Mouse (Mus musculus) hindbrain, embryonic 12.5 days (tissue): ENCODE results near the gene Ddit4. TPM values are rescaled to one million over a fixed set of nuclear protein-coding genes. Genes with fewer than 3 reads are reported as not detected.

ENCODE experiments used
- ATAC-seq: fragments of 200-750 bp; cut with Nextera tagmentation; 2 replicates; pipeline ENCODE4 v1.8.0; 2017; ENCODE audit warnings: moderate TSS enrichment; ENCODE audit not compliant: low FRiP score
- H3K27ac ChIP-seq: fragments of 300-500 bp; sonication (generic); 2 replicates; pipeline ENCODE4 v1.5.1; 2016; ENCODE audit warnings: mild to moderate bottlenecking
- H3K27me3 ChIP-seq: fragments of 300-500 bp; sonication (generic); 2 replicates; pipeline ENCODE4 v1.6.1; 2016; ENCODE audit warnings: mild to moderate bottlenecking
- H3K36me3 ChIP-seq: fragments of 300-500 bp; sonication (generic); 2 replicates; pipeline ENCODE4 v1.6.1; 2016; ENCODE audit warnings: mild to moderate bottlenecking
- H3K4me1 ChIP-seq: fragments of 300-500 bp; sonication (generic); 2 replicates; pipeline ENCODE4 v1.6.1; 2016
- H3K4me2 ChIP-seq: fragments of 300-500 bp; sonication (generic); replicated peaks from 2 replicates; pipeline ENCODE4 v1.6.1; 2016; ENCODE audit warnings: mild to moderate bottlenecking
- H3K4me3 ChIP-seq: fragments of 300-500 bp; sonication (generic); 2 replicates; pipeline ENCODE4 v1.5.1; 2016; ENCODE audit warnings: mild to moderate bottlenecking
- H3K9ac ChIP-seq: fragments of 300-500 bp; sonication (generic); 2 replicates; pipeline ENCODE4 v1.6.1; 2016; ENCODE audit warnings: mild to moderate bottlenecking, moderate library complexity
- H3K9me3 ChIP-seq: fragments of 300-500 bp; sonication (generic); replicated peaks from 2 replicates; pipeline ENCODE4 v1.6.1; 2016; ENCODE audit warnings: mild to moderate bottlenecking
- WGBS: fragments of 180-500 bp; shearing (Covaris S2); methylation state at CpG from one replicate; pipeline ENCODE4 v1.1.7; 2016; 5-methylcytosine and 5-hydroxymethylcytosine counted together
- polyA plus RNA-seq: library from polyadenylated mRNA; unstranded; fragments of >200 nt; fragmentation: Nextera tagmentation; extraction: Ambion mirVana; gene quantifications from 2 replicates; pipeline ENCODE4 v1.2.1, GENCODE M21; 2016

Gene Ddit4
- polyA plus RNA-seq, 1 experiment from 2014 or later: 78.1 TPM

GRCm38 (mm10) chr10:59907695-59908299, 43.8 kb downstream of the Ddit4 start:
- Histone ChIP-seq H3K9me3 (no peaks in the 10 kb centered on the region), H3K9ac (peak overlapping the region; percentile 24; the same call in 1 of the 2 replicates), H3K4me3 (no peak overlapping the region), H3K4me1 (peaks cover 56% of the 10 kb centered on the region), H3K27ac (peak overlapping the region; percentile 62), H3K36me3 (no peaks in the 10 kb centered on the region), H3K4me2 (no peak overlapping the region), H3K27me3 (no peaks in the 10 kb centered on the region)
- 38% methylated on average over 7 of the region's 7 CpGs for WGBS
- ATAC-seq: peak; percentile 2; the same call in 1 of the 2 replicates

DNA sequence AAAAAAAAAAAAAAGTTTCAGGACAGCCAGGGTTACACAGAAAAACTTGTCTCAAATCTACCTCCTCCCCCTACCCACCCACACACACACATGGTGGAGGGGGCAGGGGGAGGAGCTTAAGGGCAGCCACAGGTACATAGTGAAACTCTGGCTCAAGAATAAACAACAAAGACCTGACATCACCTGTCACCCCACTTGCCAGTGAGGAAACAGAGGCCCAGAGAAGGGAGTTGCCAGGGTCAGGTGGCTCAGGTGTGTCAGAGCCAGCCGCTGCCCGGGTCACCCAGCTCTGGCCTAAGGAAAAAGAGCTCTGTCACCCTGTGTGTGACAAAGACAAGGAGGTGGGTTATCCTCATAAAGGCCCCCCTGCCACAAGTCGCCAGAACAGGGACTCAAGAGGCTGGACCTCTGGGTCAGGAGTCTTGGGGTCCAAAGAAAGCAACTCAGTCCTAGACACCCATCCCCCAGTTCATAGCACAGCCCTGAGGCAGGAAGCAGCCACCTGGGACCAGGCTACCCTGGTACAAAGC, 44.5 kb downstream of the Ddit4 start:
- Histone ChIP-seq H3K9me3 (no peaks in the 10 kb centered on the region), H3K27me3 (no peaks in the 10 kb centered on the region), H3K36me3 (no peaks in the 10 kb centered on the region), H3K4me1 (peaks cover 56% of the 10 kb centered on the region), H3K4me2 (no peak overlapping the region), H3K4me3 (no peak overlapping the region), H3K27ac (0 out of 2 replicates have a peak overlapping the region, but pooled peaks have one; percentile 40), H3K9ac (no peak overlapping the region; the same call in 1 of the 2 replicates)
- WGBS: 52% methylated on average over 3 of the region's 3 CpGs
- peak; percentile 15; the same call in 1 of the 2 replicates for ATAC-seq

- Histone ChIP-seq H3K4me3 (no peak overlapping the region), H3K9ac (0 out of 2 replicates have a peak overlapping the region, but pooled peaks have one; percentile 42), H3K27ac (peak overlapping the region; percentile 99), H3K4me1 (peaks cover 69% of the 10 kb centered on the region), H3K4me2 (no peak overlapping the region), H3K9me3 (no peaks in the 10 kb centered on the region), H3K27me3 (no peaks in the 10 kb centered on the region), H3K36me3 (no peaks in the 10 kb centered on the region)
- WGBS: 47% methylated on average over 7 of the region's 7 CpGs
- no peak for ATAC-seq
Observed at GRCm38 (mm10) chr10:59903170-59903569, 48.5 kb downstream of the Ddit4 start.

DNA sequence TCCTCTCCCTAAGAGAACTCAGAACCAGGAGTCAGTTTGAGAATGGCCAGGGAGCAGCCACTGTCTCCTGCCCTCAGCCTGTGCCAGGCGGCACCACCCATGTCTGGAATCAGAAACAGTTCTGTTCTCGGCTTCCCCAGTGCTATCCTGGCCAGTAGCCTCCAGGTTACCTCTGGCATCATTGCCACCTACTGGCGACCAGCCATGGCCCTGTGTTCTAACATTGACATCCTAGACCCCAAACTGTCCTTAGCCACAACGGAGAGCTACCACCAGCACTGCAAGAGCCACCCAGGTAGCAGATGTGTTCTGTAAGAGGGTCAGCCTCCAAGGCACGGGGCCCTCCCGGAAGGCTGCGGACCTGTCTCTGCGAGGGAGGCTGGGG, 49.0 kb downstream of the Ddit4 start:
- 62% methylated on average over 8 of the region's 8 CpGs for whole genome bisulfite sequencing
- peak overlapping the region; percentile 9; the same call in 1 of the 2 replicates for H3K9ac ChIP-seq
- no peak overlapping the region for H3K4me2 ChIP-seq
- H3K27ac ChIP-seq: peak overlapping the region; percentile 99
- H3K36me3 ChIP-seq: no peaks in the 10 kb centered on the region
- ATAC-seq: no peak
- no peak overlapping the region for H3K4me3 ChIP-seq
- peaks cover 69% of the 10 kb centered on the region for H3K4me1 ChIP-seq
- H3K9me3 ChIP-seq: no peaks in the 10 kb centered on the region
- H3K27me3 ChIP-seq: no peaks in the 10 kb centered on the region

- H3K36me3 ChIP-seq: no peaks in the 10 kb centered on the region
- H3K9ac ChIP-seq: 0 out of 2 replicates have a peak overlapping the region, but pooled peaks have one; percentile 9
- no peaks in the 10 kb centered on the region for H3K9me3 ChIP-seq
- H3K4me3 ChIP-seq: no peak overlapping the region
- peak overlapping the region; percentile 99 for H3K27ac ChIP-seq
- H3K4me2 ChIP-seq: no peak overlapping the region
- ATAC-seq: no peak
- H3K4me1 ChIP-seq: peaks cover 69% of the 10 kb centered on the region
- 67% methylated on average over 8 of the region's 8 CpGs for WGBS
- no peaks in the 10 kb centered on the region for H3K27me3 ChIP-seq
Observed at GRCm38 (mm10) chr10:59901986-59902605, 49.5 kb downstream of the Ddit4 start.

GRCm38 (mm10) chr10:59901463-59901862, 50.2 kb downstream of the Ddit4 start:
- Histone ChIP-seq H3K9me3 (no peaks in the 10 kb centered on the region), H3K36me3 (0 out of 2 replicates have a peak, but pooled peaks cover 1% of the 10 kb centered on the region), H3K4me1 (peaks cover 74% of the 10 kb centered on the region), H3K9ac (no peak overlapping the region), H3K27me3 (no peaks in the 10 kb centered on the region), H3K4me2 (no peak overlapping the region), H3K4me3 (no peak overlapping the region), H3K27ac (peak overlapping the region; percentile 99)
- ATAC-seq: no peak
- WGBS: 100% methylated on average over 1 of the region's 1 CpGs

DNA sequence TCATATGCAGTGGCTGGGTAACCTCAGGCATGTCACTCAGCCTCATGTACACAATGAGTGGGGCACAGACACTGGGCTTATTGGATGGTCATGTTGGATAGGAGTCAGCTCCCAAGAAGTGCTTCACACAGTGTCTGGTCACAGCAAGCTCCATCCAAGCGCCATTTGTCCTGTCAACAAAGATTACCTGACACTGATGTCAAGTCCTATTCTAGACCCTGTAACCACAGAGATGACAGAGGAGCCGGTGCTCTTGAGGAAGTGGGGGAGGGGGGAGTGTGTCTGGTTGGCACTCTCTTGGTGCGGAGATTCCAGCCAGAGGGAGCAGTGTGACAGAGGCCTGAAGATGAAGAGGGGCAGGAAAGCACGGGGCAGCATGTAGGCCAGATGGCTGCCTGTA, 50.7 kb downstream of the Ddit4 start:
- H3K27me3 ChIP-seq: no peaks in the 10 kb centered on the region
- H3K9me3 ChIP-seq: no peaks in the 10 kb centered on the region
- H3K27ac ChIP-seq: peak overlapping the region; percentile 99
- H3K4me3 ChIP-seq: no peak overlapping the region
- no peak overlapping the region for H3K4me2 ChIP-seq
- H3K4me1 ChIP-seq: peaks cover 78% of the 10 kb centered on the region
- no peak overlapping the region for H3K9ac ChIP-seq
- ATAC-seq: no peak
- peaks cover 6% of the 10 kb centered on the region; the same call in 1 of the 2 replicates for H3K36me3 ChIP-seq
- WGBS: 43% methylated on average over 4 of the region's 4 CpGs

GRCm38 (mm10) chr10:59900174-59900435, 51.5 kb downstream of the Ddit4 start:
- H3K9ac ChIP-seq: no peak overlapping the region
- H3K4me3 ChIP-seq: no peak overlapping the region
- H3K4me1 ChIP-seq: peaks cover 82% of the 10 kb centered on the region

More at GRCm38 (mm10) chr10:59900174-59900435, 51.5 kb downstream of the Ddit4 start:
- Histone ChIP-seq H3K9me3 (no peaks in the 10 kb centered on the region), H3K36me3 (peaks cover 14% of the 10 kb centered on the region), H3K27ac (peak overlapping the region; percentile 99), H3K27me3 (no peaks in the 10 kb centered on the region), H3K4me2 (peak overlapping the region; percentile 32)
- ATAC-seq: no peak
- 26% methylated on average over 4 of the region's 4 CpGs for WGBS

Other genes with a start within 250 kb of the Ddit4 start
- gene Micu1, start 249.4 kb downstream of the Ddit4 start, polyA plus RNA-seq: 75.8 and 78.1 TPM in 2 replicates
- 23.8 and 24.7 TPM in 2 replicates for gene Dnajb12, start 72.3 kb downstream of the Ddit4 start, polyA plus RNA-seq
- 36.3 and 38.0 TPM in 2 replicates for gene Ascc1, start 51.0 kb upstream of the Ddit4 start, polyA plus RNA-seq
- 113 and 119 TPM in 2 replicates for gene Anapc16, start 51.3 kb upstream of the Ddit4 start, polyA plus RNA-seq
- gene Spock2, start 154.4 kb upstream of the Ddit4 start, polyA plus RNA-seq: 35.4 and 38.6 TPM in 2 replicates